Mouse (Mus musculus): Measurements from ENCODE around the gene Fam193a. TPM values are rescaled to one million over a fixed set of nuclear protein-coding genes. Genes with fewer than 3 reads are reported as not detected.
A peak's percentile ranks its signal among the peaks of the same experiment; 100 is the strongest.

Gene Fam193a
- polyA plus RNA-seq (2015; fragmentation: Nextera tagmentation; extraction: Ambion mirVana): 7.0 and 10.3 TPM in 2 replicates

DNA sequence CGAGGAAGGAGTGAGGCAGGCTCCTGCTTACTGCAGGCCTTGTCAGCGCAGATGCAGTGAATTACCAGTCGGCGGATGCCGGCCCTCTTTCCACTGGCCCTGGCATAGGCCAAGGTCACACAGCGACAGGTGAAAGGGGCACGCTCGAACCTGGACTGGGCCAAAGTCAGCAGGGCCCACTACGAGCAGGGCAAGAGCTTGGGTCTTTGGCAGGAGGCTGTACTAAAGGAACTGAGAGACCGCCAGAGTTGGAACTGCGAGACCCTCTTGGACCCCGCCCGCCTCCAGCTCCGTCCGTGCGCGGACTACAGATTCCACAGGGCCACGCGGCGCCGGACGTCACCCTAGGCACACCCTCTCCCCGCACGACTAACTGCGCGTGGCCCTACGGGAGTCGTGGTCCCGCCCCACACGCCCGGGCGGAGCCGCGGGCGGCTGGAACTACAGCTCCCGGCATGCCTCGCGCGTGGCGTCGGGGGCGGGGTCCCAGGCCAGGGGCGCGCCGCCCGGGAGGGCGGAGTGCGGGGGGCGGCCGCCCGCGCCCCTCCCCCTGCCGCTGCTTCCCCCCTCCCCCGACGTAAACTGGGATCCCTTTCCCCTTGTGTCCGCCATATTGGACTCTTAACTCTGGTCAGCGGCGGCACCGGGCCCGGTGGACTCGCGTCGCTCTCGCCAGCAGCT lies at the start of gene Fam193a:
Gene Fam193a, plus strand, starts transcription at position 593 of the 681 bp plus-strand sequence.
- peak; percentile 98 for DNase-seq (ENCODE audit: low spot score)

DNA sequence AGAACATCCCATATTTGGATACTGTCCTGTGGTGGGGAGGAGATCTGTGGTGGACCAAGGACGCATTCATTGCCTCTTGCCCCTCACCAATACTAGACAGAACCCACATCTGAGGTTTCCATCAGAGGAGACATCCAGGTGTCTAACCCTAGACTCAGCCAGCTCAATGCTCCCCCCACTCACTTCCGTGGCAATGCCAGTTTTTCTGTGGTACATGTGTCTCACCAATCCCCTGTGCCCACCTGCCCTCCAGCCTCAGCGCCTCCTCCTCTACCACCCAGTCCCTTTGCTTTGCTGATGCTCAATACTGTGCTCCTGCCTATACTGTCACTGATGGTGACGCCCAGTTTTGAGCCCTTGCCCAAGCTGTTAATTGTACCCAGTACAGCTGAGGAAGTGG lies 48.5 kb upstream of the Fam193a start:
- peak; percentile 42 for DNase-seq (ENCODE audit: low spot score)

DNA sequence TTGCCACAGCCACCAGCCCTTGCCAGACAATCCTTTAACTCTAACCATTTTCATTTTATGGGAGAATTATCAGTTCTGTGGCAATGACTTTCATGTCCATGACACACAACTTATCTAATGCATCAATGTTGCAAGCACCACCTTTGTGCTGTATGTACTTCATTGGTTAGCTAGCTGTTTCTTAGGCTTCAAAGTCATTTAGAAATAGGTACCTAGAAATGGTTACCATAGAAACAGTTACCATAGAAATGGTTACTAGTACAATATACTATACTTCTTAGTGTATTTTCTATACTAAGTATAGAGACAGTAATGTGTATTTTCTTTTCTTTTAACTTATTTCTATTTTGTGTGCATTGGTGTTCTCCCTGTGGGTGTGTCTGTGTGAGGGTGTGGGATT lies 44.4 kb upstream of the Fam193a start:
- no peak for DNase-seq (ENCODE audit: low spot score)

DNA sequence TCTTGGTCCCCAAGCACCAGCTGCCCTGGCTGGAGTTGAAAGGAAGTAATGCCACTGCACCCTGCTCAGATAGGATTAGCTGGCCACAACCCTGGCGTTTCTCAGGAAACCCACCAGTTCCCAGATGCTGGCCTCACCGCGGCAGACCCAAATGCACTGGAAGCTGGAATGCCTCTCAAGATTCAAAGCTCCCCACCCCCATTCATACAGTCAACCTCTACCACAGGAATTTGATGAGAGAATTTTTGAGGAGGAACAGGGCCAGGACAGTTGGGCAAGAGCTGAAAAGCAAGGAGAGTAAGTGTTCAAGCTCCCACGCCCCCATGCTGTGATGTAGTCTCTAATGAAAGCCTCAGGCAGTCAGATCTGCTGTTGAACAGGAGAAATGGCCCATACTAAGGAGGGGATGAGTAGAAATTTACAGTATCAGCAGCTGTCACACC lies 43.5 kb upstream of the Fam193a start:
- DNase-seq (ENCODE audit: low spot score): no peak

DNA sequence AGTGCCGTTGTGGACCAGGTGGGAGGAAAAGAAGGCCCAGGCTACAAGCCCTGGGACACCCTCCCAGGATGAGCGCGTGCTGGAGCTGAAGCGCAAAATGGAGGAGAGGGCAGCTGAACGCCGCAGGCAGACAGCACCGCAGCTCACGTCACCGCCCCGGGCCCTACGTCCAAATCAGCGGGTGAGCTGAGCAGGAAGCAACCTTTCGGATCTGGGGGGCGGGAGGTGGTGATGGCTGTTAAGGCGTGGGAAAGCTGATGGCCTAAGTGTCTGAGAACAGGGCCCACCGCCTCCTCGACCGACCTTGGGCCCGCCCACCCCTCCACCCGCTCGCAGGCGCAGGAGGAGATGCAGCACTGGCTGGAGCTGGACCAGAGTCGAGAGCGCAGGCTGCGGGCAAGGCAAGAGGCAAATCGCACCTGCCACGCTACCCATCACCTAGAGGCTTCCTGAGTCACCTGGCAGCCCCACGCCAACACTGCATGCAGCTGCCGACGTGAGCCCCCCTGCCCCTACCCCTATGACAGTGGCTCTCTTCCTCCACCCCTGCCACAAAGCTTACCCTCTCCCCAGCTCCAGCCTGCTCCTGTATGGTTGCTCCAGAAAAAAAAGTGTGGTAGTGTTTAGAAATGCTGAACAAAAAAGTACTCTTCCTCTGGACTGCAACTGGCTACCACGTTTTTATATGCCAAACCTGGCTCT lies 42.7 kb upstream of the Fam193a start:
- peak; percentile 24 for DNase-seq (ENCODE audit: low spot score)

DNA sequence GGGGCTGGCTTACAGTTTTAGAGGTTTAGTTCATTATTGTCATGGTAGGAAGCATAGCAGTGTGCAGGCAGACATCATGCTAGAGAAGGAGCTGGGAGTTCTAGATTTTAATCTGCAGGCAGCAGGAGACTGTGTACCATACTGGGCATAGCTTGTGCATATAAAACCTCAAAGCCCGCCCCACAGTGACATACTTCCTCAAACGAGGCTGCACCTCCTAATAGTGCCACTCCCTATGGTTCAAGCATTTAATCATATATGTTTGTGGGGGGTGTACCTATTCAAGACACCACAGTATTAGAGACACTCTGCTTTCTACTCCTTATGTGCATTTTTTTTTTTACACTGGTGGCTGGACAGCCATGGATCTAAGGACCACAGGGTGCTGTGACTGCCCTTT lies 39.6 kb upstream of the Fam193a start:
- DNase-seq (ENCODE audit: low spot score): no peak

DNA sequence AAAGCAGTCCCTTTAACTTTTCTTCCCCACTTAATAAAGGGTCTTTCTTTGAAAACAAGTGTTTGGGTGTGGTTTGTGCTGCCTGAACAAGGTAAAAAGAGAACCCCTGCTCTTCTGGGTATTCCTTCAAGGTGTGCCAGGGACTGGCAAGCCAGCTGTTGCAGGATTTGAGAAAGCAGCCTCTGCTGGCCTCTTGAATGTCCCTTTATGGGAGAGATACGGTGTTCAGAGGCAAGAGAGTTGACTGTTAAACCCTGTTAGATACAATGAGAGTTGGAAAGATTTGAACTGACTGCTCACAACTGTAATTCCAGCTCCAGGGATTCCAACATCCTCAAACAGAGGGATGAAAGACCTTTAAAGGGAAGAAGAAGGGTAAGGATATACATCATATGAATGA lies 35.7 kb upstream of the Fam193a start:
- no peak for DNase-seq (ENCODE audit: low spot score)

DNA sequence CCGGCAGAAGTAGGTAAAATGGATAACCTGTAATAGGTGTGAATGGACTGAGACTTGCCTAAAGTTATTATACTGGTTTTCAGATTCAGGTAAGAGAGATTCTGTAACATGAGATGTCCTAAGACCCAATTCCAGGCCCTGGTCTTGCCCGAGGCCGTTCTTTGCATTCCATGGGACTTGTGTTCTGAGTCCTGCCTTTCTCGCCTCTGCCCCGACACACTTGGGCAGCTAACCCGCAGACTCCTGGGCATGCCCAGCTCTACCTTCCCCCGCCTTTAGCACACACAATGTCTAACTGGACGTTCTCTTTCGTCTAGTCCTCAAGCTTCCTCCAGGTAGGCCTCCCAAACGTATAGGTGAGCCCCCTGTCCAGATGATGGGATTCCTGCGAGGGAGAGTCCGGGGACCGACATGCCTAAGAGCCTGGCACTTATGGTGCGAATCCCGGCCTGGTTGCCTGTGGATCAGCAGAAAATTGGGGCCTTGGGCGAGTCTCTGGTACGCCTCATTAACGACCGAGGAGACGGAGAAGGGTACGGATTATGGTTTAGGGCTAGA lies 34.1 kb upstream of the Fam193a start:
- DNase-seq (ENCODE audit: low spot score): no peak

DNA sequence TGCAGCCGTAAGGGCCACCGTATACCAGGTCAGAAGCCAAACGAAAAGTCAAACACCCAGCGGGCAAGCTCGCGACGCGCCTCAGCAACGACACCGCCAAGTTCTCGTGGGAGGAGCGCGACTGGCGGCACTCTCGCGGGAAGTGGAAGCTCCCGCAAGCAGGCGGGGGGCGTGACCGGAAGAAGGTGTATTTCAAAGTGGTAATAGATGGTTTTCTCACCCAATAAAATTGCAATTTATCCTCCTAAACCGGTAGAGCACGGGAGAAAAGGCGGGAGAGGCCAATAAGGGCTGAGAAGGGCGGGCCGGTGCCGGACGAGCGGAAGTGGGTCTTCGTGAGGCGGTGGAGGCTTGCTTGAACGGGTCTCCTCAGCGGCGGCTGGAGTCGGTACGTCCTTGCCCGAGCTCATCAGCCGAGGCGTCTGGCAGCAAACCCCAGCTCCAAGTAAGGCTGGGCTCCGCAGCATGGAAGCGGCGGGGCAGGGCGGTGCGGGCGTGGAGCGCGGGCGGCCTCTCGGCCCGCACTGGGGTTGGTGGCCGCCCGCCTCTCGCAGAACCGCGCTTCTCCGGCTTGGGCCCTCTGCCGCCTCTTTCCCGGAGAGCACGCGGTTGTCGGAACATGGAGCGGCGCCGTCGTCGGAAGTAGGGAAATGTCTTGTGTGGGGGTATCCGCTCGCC lies 33.5 kb upstream of the Fam193a start, which contains the start of gene Rnf4:
Gene Rnf4, plus strand, starts transcription at position 193 of the 678 bp plus-strand sequence.
- DNase-seq (ENCODE audit: low spot score): peak; percentile 98

DNA sequence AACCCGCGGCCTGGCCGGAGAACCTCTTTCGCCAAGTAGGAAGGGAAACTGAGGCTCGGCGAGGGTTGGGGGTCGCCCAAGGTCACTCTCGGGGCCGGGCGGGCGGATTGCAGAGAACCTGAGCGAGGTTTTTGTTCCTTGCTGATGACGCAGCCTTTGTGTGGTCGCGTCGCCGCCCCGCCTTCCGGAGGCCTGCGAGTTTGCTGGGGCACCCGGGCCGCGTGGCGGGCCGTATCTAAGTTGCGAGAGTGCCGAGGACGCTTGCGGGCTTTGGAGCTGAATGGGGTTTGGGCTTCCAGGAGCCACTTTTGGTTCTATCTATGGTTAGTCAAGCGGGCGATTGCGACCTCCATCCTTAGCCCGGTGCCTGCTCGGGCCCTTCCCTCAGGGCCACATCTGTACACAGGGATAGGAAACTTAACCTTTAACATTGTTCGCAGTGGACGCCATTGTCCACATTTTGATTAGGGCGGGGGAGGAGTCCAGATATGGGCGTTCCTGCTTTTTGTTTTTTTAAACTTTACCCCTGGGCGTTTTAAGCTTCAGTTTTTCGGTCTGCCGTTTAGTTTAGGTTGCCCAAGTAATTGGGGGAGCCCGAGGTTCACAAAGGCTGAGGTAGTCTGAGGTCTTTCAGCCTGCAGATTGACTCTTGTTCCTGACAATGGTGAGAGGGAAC lies 32.8 kb upstream of the Fam193a start:
- DNase-seq (ENCODE audit: low spot score): peak; percentile 76

DNA sequence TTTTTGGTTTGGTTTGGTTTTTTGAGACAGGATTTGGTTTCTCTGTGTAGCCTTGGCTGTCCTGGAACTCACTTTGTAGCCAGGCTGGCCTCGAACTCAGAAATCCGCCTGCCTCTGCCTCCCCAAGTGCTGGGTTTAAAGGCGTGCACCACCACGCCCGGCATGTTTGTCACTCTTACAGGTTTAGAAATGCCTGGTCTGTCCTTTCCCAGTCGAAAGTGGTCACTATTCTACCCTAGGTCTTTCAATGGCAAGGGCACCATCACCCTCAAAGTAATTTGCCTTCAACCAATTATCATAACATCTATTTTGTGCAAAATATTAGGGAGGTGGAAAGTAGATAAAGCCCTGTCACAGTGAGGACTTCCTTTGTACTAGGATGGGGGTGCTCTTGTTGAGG lies 29.5 kb upstream of the Fam193a start:
- no peak for DNase-seq (ENCODE audit: low spot score)

DNA sequence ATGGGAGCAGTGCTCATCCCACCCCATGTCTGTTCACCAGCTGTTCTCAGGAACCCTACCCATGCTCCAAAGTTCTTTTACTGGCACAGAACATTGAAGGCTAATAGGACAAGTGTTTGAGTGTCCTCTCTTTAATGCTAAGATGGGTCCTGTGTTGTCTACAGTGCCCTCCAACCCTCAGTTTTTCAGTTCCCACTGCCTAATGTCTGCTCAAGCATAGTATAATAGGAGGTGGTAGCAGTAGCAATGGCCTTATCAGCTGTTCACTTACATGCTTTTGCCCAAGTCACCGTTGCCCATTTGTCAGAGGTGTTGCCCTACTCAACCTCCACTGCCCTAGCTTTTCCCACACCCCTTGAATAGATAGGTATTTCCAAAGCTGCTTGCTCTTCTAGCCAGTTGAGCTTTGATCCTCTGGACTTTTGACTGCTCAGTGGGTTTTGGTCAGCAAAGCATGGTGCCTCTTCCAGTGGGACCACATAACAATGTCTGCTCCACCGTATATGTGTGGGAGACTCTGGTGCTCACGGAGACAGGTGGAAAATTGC lies 17.6 kb upstream of the Fam193a start:
- DNase-seq (ENCODE audit: low spot score): no peak

DNA sequence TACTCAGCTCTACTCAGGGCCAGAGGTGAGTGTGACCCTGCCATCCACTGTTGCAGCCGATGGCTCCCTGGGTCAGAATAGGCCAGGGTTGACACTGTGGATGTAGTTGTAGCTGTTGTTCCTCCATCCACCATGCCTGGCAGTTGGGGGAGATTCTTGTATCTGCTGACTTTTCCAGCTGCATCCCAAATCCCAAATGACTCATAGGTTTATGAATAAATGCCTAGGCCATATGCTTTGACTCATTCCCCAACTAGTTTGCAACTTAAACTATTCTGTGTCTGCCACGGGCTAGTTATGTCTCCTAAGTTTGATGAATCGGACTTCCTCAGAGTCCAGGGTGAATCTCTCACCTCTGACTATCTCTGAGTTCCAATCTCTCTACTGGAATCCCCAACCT lies 9.5 kb upstream of the Fam193a start:
- DNase-seq (ENCODE audit: low spot score): no peak

DNA sequence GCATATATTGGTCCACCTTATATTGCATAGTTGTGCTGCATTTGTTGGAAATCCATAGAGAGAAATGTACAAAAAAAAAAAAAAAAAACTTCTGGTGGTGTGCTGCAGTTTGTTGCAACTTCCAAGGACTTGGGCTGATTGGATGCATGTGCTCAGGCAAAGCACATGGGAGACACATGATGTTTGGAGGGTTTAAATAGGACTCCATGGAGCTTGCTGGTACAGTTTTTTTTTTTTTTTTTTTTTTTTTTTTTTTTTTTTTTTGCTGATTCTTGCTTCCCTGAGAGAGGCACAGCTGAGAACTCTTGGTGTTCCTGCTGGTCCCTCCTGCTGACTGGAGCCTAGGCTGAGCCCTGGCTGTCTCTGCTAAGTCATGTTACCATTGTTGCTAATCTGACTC lies 6.6 kb upstream of the Fam193a start:
- DNase-seq (ENCODE audit: low spot score): no peak

DNA sequence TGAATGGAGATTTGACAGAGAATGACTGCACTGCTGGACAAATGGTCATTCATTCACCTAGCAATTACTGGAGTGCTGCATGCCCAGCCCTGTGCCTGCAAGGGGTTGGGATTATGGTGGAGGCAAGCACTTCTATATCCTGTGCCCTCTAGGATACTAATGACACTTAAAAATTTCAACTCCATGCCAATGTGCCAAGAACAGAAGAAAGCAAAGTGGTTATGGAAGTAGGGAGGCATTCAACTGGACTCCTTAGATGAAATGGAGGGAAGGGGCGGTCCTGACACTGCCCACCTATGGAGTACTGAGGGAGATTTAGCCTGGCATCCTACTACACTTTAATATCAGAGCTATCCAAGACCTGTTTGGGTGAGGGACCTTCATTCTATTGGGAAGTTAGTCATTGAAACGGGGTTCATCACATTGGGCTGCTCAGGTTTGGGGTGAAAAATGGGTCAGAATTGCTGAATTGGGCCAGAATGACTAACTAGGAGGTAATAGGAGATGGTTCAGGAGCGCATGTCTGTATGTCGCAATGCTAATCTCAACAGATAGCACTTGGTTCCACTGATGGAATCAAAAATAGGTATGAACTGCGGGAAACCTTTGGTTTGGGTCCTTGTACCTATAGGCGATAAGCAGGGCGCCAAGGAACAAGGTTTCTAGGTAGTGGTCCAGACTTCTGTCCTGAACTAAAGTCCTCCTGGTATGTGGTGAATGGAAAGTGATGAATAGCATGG lies 1.0 kb upstream of the Fam193a start:
- no peak for DNase-seq (ENCODE audit: low spot score)

DNA sequence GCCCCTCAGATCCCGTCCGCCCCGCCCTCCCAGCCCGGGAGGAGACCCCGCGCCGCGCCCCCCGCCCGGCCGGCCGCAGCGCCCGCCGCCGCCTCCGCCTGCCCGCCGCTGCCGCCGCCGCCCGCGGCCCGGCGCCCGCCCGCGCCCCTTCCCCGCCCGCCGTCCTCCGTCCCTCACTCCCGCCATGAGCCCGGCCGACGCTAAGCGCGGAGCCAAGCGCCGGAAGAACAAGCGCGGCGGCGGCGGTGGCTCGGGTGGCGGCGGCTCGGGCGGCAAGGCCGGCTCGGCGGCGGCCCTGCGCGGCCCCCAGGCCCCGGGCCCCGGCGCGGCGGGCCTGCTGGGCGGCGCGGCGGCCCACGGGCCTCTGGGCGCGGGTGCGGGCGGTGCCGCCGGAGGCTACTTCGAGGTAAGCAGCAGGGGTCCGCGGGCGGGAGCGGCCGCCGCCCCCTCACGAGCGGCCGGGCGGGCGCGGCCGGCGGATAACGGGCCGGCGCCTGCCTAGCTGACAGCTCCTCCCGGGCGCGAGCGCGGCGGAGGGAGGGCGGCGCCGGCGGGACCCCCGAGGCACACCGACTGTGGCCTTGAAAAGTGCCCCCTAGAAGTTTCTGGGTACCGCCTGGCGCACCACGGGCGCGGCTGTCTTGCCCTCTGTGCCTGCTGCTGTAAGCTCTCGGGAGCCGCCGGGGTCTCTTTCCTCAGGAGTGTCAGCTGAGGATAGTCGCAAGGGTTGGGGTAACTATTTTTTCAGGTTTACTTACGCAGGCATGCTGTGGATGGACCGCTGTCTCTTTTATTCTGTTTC lies 490 bp downstream of the Fam193a start:
- DNase-seq (ENCODE audit: low spot score): peak; percentile 39

DNA sequence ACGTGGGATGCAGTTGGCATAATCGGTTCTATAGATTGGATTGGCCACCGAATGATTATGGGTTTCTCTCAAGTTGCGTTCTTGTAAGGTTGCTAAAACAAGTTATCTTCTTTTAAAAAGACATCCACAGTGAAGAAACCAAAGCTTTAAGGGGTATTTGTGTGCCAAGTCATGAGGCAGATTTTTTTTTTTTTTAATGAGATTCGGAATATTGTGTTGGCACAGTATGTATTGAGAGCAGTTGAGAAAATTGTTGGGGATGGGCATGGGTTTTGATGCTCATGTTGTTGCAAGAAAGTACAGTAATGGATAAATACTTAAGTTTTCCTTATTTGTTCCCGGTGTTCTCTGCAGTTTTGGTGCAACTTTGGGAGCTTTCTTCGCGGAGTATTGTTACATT lies 1.1 kb downstream of the Fam193a start:
- no peak for DNase-seq (ENCODE audit: low spot score)

DNA sequence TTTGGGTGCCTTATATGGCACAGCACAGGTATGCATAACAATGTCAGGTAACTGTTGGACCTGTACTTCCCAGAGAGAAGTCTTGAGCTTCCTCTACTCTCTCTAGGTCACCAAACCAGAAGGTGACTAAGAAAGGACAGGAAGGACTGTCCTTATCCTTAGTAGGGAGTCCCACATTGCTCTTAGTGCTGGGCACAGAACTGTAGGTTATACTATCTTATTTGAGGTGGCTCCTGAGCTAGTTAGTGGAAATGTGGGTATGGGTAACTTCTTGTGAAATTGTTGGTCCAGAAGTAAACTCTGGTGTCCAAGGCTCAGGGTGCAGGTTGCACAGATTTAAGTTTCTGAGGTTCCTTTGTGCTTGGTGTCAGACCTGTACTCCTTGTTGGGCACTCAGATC lies 2.4 kb downstream of the Fam193a start:
- no peak for DNase-seq (ENCODE audit: low spot score)

DNA sequence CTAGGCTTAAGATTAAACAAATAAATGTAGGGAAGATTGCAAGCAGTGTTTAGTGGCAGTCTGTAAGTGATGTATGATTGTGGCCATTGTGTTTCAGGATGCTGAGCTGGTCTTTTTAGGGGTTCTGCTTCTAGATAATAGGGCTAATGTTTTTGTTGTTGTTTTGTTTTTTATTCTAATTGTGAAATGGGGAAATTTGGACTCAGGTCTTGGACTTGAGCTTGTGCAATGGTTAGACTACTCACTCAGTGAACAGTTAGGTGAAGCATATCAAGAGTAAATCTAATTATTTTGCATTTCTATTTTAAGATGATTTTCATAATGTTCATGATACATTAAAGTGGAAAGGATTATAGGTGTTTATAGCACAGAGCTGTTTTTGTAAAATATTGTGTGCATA lies 2.8 kb downstream of the Fam193a start:
- DNase-seq (ENCODE audit: low spot score): no peak

DNA sequence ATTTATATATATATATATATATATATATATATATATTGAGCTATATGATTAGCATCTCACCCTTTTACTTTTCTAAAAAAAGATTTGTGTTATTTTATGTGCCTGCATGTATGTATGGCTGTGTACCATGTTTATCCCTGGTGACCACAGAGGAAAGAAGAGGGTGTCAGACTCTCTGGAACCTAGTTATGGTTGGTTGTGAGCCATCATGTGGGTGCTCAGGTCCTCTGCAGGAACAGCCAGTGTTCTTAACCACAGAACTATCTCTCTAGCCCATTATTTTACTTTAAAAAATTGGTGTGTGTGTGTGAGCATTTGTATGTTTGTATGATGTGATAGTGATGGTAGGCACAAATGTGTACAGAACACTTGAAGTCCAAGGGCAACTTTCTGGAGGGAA lies 9.1 kb downstream of the Fam193a start:
- DNase-seq (ENCODE audit: low spot score): no peak
